Mouse (Mus musculus): ENCODE results near the gene Bcl11a. TPM values are rescaled to one million over a fixed set of nuclear protein-coding genes. Genes with fewer than 3 reads are reported as not detected.
"Not testable (repeated sequence)": the region's sequence is repeated elsewhere in the genome, so short reads cannot be mapped to it uniquely, and the experiment has no call there.

Bcl11a gene
- total RNA-seq, 2 experiments from 2014 or later, result 0.05 TPM; not detected in 1

GRCm38 (mm10) chr11:24098662-24099061 is 20.8 kb downstream of the Bcl11a start:
- DNase-seq (ENCODE audit: low spot score), result no peak

- DNase-seq (ENCODE audit: low spot score), result no peak
Observed at GRCm38 (mm10) chr11:24099215-24099614, 21.4 kb downstream of the Bcl11a start.

GRCm38 (mm10) chr11:24099886-24100293 is 22.0 kb downstream of the Bcl11a start:
- no peak for DNase-seq (ENCODE audit: low spot score)

GRCm38 (mm10) chr11:24100449-24101070 is 22.7 kb downstream of the Bcl11a start:
- DNase-seq (ENCODE audit: low spot score), result no peak

- no peak for DNase-seq (ENCODE audit: low spot score)
Observed at GRCm38 (mm10) chr11:24101625-24102024, 23.8 kb downstream of the Bcl11a start.

- no peak for DNase-seq (ENCODE audit: low spot score)
Observed at GRCm38 (mm10) chr11:24102372-24102771, 24.5 kb downstream of the Bcl11a start.

- no peak for DNase-seq (ENCODE audit: low spot score)
Observed at GRCm38 (mm10) chr11:24103128-24103742, 25.4 kb downstream of the Bcl11a start.

GRCm38 (mm10) chr11:24107414-24107813 is 29.6 kb downstream of the Bcl11a start:
- DNase-seq (ENCODE audit: low spot score), result no peak

GRCm38 (mm10) chr11:24108974-24109373 is 31.1 kb downstream of the Bcl11a start:
- DNase-seq (ENCODE audit: low spot score), result no peak

GRCm38 (mm10) chr11:24109388-24109787 is 31.5 kb downstream of the Bcl11a start:
- no peak for DNase-seq (ENCODE audit: low spot score)

GRCm38 (mm10) chr11:24110113-24110512 is 32.3 kb downstream of the Bcl11a start:
- DNase-seq (ENCODE audit: low spot score), result no peak

GRCm38 (mm10) chr11:24111720-24112119 is 33.9 kb downstream of the Bcl11a start:
- no peak for DNase-seq (ENCODE audit: low spot score)

- no peak for DNase-seq (ENCODE audit: low spot score)
Observed at GRCm38 (mm10) chr11:24115017-24115752, 37.3 kb downstream of the Bcl11a start.

- DNase-seq (ENCODE audit: low spot score), result no peak
Observed at GRCm38 (mm10) chr11:24116041-24116440, 38.2 kb downstream of the Bcl11a start.

GRCm38 (mm10) chr11:24116582-24117318 is 38.9 kb downstream of the Bcl11a start:
- DNase-seq (ENCODE audit: low spot score), result no peak

- DNase-seq (ENCODE audit: low spot score), result no peak
Observed at GRCm38 (mm10) chr11:24121136-24121535, 43.3 kb downstream of the Bcl11a start.

GRCm38 (mm10) chr11:24122899-24123298 is 45.0 kb downstream of the Bcl11a start:
- no peak for DNase-seq (ENCODE audit: low spot score)

- DNase-seq (ENCODE audit: low spot score), result no peak
Observed at GRCm38 (mm10) chr11:24123991-24124390, 46.1 kb downstream of the Bcl11a start.

- DNase-seq (ENCODE audit: low spot score), result no peak
Observed at GRCm38 (mm10) chr11:24125098-24125497, 47.2 kb downstream of the Bcl11a start.

- DNase-seq (ENCODE audit: low spot score), result no peak
Observed at GRCm38 (mm10) chr11:24128001-24128400, 50.1 kb downstream of the Bcl11a start.

GRCm38 (mm10) chr11:24128880-24129279 is 51.0 kb downstream of the Bcl11a start:
- not testable (repeated sequence) for DNase-seq (ENCODE audit: low spot score)

All from gastrocnemius, adult 18-20 months (tissue).